Mouse (Mus musculus) cerebellum, postnatal 25 days (tissue): Measurements from ENCODE around the gene Tenm3.

Experiments
- DNase-seq, 2 experiments: peaks; one replicate each; pipeline ENCODE4 v3.0.0; 2021; ENCODE audit warnings: mixed read lengths in 2 of 2

Gene Tenm3

GRCm38 (mm10) chr8:48740147-48740881, 103.4 kb downstream of the Tenm3 start:
- DNase-seq = peak in 1 of 2 experiments; percentile 4

GRCm38 (mm10) chr8:48733731-48734130, 110.0 kb downstream of the Tenm3 start:
- no peak for DNase-seq

GRCm38 (mm10) chr8:48733057-48733456, 110.7 kb downstream of the Tenm3 start:
- no peak for DNase-seq

GRCm38 (mm10) chr8:48730701-48731100, 113.0 kb downstream of the Tenm3 start:
- DNase-seq = no peak

- no peak for DNase-seq
Observed at GRCm38 (mm10) chr8:48728833-48729690, 114.7 kb downstream of the Tenm3 start.

- DNase-seq = no peak
Observed at GRCm38 (mm10) chr8:48728006-48728405, 115.7 kb downstream of the Tenm3 start.

- DNase-seq = no peak
Observed at GRCm38 (mm10) chr8:48722744-48723143, 121.0 kb downstream of the Tenm3 start.

- no peak for DNase-seq
Observed at GRCm38 (mm10) chr8:48722318-48722717, 121.4 kb downstream of the Tenm3 start.

GRCm38 (mm10) chr8:48721376-48721775, 122.4 kb downstream of the Tenm3 start:
- DNase-seq = no peak

- no peak for DNase-seq
Observed at GRCm38 (mm10) chr8:48715616-48716015, 128.1 kb downstream of the Tenm3 start.

- no peak for DNase-seq
Observed at GRCm38 (mm10) chr8:48706666-48707065, 137.1 kb downstream of the Tenm3 start.

- no peak for DNase-seq
Observed at GRCm38 (mm10) chr8:48704885-48705515, 138.8 kb downstream of the Tenm3 start.

GRCm38 (mm10) chr8:48704485-48704884, 139.3 kb downstream of the Tenm3 start:
- no peak for DNase-seq

- DNase-seq = peak; percentile 10 to 28
Observed at GRCm38 (mm10) chr8:48690665-48691395, 152.9 kb downstream of the Tenm3 start.

GRCm38 (mm10) chr8:48688706-48689105, 155.0 kb downstream of the Tenm3 start:
- DNase-seq = no peak

- no peak for DNase-seq
Observed at GRCm38 (mm10) chr8:48688188-48688587, 155.6 kb downstream of the Tenm3 start.

GRCm38 (mm10) chr8:48673476-48673875, 170.3 kb downstream of the Tenm3 start:
- no peak for DNase-seq

GRCm38 (mm10) chr8:48672471-48672870, 171.3 kb downstream of the Tenm3 start:
- no peak for DNase-seq

- DNase-seq = no peak
Observed at GRCm38 (mm10) chr8:48671318-48671717, 172.4 kb downstream of the Tenm3 start.

GRCm38 (mm10) chr8:48670895-48671294, 172.9 kb downstream of the Tenm3 start:
- DNase-seq = no peak

- DNase-seq = no peak
Observed at GRCm38 (mm10) chr8:48670387-48670786, 173.4 kb downstream of the Tenm3 start.

- no peak for DNase-seq
Observed at GRCm38 (mm10) chr8:48665193-48665592, 178.6 kb downstream of the Tenm3 start.

- DNase-seq = no peak
Observed at GRCm38 (mm10) chr8:48659226-48659625, 184.5 kb downstream of the Tenm3 start.
